Mouse (Mus musculus): ENCODE data around the gene Traf3ip3.

- TF ChIP-seq HCFC1 (IDR thresholded peaks at IDR 0.05; ENCODE audit: borderline replicate concordance, insufficient read depth, low read length) (no peak), ZNF384 (IDR thresholded peaks at IDR 0.05; ENCODE audit: low read depth, low read length) (no peak), CHD2 (IDR thresholded peaks at IDR 0.05; ENCODE audit: low read depth, low read length) (no peak), MAFK (IDR thresholded peaks at IDR 0.05; ENCODE audit: insufficient read depth, low read depth, low read length) (no peak)
These were observed 29.4 kb upstream of the Traf3ip3 start for GRCm38 (mm10) chr1:193230935-193231334.

Data from ES-E14 (cell line).